Mouse (Mus musculus): ENCODE measurements at regions not wholly inside any gene's neighbourhood (a gene's known extent, or its start where the extent isn't known, plus 50 kb on each side); places are given as distances from the start of the nearest gene placed in this dataset.

DNA sequence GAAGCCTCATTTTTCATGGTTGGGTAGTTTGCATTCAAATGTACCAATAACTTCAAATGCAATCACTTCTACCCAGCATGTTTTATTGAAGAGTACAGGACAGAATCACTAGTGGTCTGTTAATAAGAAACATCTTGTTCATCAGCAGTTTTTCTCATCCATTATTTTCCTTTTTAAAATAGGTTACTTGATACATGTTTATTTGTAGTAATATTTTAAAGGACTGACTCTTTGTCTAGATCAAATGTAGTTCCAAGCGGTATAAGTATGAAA is 79.0 kb upstream of the Tram1l1 start:
- no peaks in the 10 kb centered on the region for H3K36me3 ChIP-seq (ENCODE audit: control insufficient read depth, insufficient read depth, low read length)
- no peak overlapping the region for H3K4me3 ChIP-seq (ENCODE audit: low read depth, low read length)
- DNase-seq (ENCODE audit: low spot score) = no peak
- ATAC-seq (replicated peaks; ENCODE audit: low FRiP score, low TSS enrichment, low read depth) = no peak
- WGBS = 84% methylated on average over 1 of the region's 1 CpGs
- H3K27me3 ChIP-seq (replicated peaks; ENCODE audit: control insufficient read depth, insufficient read depth, low read length) = no peaks in the 10 kb centered on the region
- H3K4me1 ChIP-seq (replicated peaks; ENCODE audit: control insufficient read depth, insufficient read depth, low read length) = no peaks in the 10 kb centered on the region
- H3K27ac ChIP-seq (ENCODE audit: low read depth) = no peak overlapping the region
- no peaks in the 10 kb centered on the region for H3K9me3 ChIP-seq (ENCODE audit: control insufficient read depth, low read length)
- no peak overlapping the region for H3K9ac ChIP-seq (ENCODE audit: low read length)
- no peak overlapping the region for H3K4me2 ChIP-seq (ENCODE audit: low read length)

DNA sequence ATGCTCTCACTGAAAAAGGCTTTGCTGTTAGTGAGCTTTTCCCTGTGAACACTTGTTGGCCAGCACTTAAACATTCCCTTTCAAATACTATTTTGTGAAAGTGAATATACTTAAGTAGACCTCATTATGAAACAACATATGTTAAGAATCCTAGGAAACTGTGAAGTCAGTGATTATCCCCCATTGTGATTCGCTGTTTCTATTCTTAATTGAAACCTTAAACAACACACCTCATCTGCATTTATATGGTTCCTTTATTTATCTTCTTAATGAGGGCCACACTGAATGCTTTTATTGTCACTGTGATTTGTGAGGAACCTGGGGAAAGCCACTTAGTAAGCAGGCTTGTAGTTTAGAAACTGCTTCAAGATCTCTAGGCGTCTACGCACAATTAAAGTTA is 58.5 kb upstream of the Tram1l1 start:
- H3K9ac ChIP-seq (ENCODE audit: low read length) = no peak overlapping the region
- ATAC-seq (replicated peaks; ENCODE audit: low FRiP score, low TSS enrichment, low read depth) (no peak), DNase-seq (ENCODE audit: low spot score) (no peak)
- no peaks in the 10 kb centered on the region for H3K9me3 ChIP-seq (ENCODE audit: control insufficient read depth, low read length)
- 55% methylated on average over 3 of the region's 3 CpGs for WGBS
- H3K27ac ChIP-seq (ENCODE audit: low read depth) = no peak overlapping the region
- no peaks in the 10 kb centered on the region for H3K36me3 ChIP-seq (ENCODE audit: control insufficient read depth, insufficient read depth, low read length)
- H3K4me3 ChIP-seq (ENCODE audit: low read depth, low read length) = no peak overlapping the region
- no peaks in the 10 kb centered on the region for H3K4me1 ChIP-seq (replicated peaks; ENCODE audit: control insufficient read depth, insufficient read depth, low read length)
- no peak overlapping the region for H3K4me2 ChIP-seq (ENCODE audit: low read length)
- no peaks in the 10 kb centered on the region for H3K27me3 ChIP-seq (replicated peaks; ENCODE audit: control insufficient read depth, insufficient read depth, low read length)

DNA sequence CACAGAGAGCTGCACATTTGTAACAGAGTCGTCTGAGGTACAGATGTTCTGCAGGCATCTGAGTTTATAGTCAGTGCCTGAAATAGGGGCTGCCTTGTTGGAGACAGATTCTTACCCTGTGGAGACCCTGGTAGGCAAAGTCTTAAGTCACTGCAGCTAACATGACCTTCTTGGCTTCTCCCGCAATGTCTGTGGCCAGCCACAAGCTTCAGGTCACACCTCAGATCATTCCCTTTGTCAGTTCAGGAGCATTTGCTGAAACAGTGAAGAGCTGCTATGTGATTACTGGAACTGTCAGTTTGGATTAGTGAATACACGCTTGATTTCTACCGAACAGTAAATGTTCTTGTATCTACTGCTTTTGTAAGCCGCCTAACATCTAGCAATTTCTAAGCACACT is 53.8 kb upstream of the Tram1l1 start:
- H3K36me3 ChIP-seq (ENCODE audit: control insufficient read depth, insufficient read depth, low read length) = no peaks in the 10 kb centered on the region
- no peak overlapping the region for H3K9ac ChIP-seq (ENCODE audit: low read length)
- 75% methylated on average over 5 of the region's 5 CpGs for WGBS
- ATAC-seq (replicated peaks; ENCODE audit: low FRiP score, low TSS enrichment, low read depth) = no peak
- no peak overlapping the region for H3K4me2 ChIP-seq (ENCODE audit: low read length)
- H3K27ac ChIP-seq (ENCODE audit: low read depth) = no peak overlapping the region
- H3K9me3 ChIP-seq (ENCODE audit: control insufficient read depth, low read length) = no peaks in the 10 kb centered on the region
- DNase-seq (ENCODE audit: low spot score) = no peak
- H3K27me3 ChIP-seq (replicated peaks; ENCODE audit: control insufficient read depth, insufficient read depth, low read length) = no peaks in the 10 kb centered on the region
- no peaks in the 10 kb centered on the region for H3K4me1 ChIP-seq (replicated peaks; ENCODE audit: control insufficient read depth, insufficient read depth, low read length)
- H3K4me3 ChIP-seq (ENCODE audit: low read depth, low read length) = no peak overlapping the region

DNA sequence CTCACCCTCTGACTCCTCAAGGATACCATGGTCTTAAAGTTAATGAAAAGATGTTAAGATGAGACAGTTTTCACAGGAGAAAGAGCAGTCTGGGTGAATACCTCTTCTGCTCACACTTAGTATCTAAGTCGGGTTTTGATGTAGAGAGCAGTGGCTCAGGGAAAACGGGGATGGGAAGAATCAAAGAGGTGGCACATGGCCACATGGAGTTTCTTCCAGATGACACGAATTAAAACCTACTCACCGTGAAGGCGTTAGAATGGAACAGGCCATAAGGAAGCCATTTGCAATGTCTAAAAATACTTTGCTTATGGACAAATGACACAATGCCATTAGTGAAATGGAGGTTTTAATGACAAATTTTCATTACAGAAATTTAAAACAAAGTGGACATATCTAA is 50.1 kb upstream of the Tram1l1 start:
- WGBS = 73% methylated on average over 5 of the region's 5 CpGs
- Histone ChIP-seq H3K4me1 (replicated peaks; ENCODE audit: control insufficient read depth, insufficient read depth, low read length) (no peaks in the 10 kb centered on the region), H3K4me2 (ENCODE audit: low read length) (no peak overlapping the region), H3K27ac (ENCODE audit: low read depth) (no peak overlapping the region), H3K27me3 (replicated peaks; ENCODE audit: control insufficient read depth, insufficient read depth, low read length) (no peaks in the 10 kb centered on the region), H3K4me3 (ENCODE audit: low read depth, low read length) (no peak overlapping the region), H3K9ac (ENCODE audit: low read length) (no peak overlapping the region), H3K9me3 (ENCODE audit: control insufficient read depth, low read length) (no peaks in the 10 kb centered on the region), H3K36me3 (ENCODE audit: control insufficient read depth, insufficient read depth, low read length) (no peaks in the 10 kb centered on the region)
- no peak for ATAC-seq (replicated peaks; ENCODE audit: low FRiP score, low TSS enrichment, low read depth)
- no peak for DNase-seq (ENCODE audit: low spot score)

Data from intestine, embryonic 14.5 days (tissue).